Mouse (Mus musculus): Measurements from ENCODE around the gene Olfr263. TPM values are rescaled to one million over a fixed set of nuclear protein-coding genes. Genes with fewer than 3 reads are reported as not detected.

The Olfr263 gene
- total and polyA plus RNA-seq, 2 experiments from 2014 or later = not detected

DNA sequence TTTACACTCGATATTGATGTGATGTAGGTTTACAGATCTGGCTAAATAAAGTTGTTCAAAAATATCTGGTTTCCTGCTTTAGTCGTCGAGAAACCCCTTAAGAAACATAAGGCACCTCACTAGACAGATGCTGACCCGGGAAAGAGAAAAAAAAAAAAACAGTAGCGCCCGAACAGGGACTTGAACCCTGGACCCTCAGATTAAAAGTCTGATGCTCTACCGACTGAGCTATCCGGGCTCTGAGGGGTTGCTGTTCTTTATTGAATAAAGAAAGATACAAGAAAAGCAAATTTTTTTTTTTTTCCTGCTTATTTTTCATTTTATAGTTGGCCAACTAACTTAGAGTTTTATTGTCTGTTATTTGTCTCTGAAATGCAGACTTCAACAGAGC lies 38.5 kb downstream of the Olfr263 start:
- ATAC-seq (ENCODE audit: insufficient read depth, low read depth) (peak; percentile 37; the same call in 1 of the 2 replicates), DNase-seq (ENCODE audit: low spot score) (no peak)
- Histone ChIP-seq H3K4me3 (ENCODE audit: low read depth, low read length) (peak overlapping the region; percentile 64), H3K9ac (replicated peaks; ENCODE audit: low read depth, low read length) (peak overlapping the region; percentile 50; the same call in 1 of the 2 replicates), H3K4me2 (ENCODE audit: low read depth, low read length) (peak overlapping the region; percentile 84), H3K9me3 (replicated peaks; ENCODE audit: control insufficient read depth, low read length) (no peaks in the 10 kb centered on the region), H3K4me1 (ENCODE audit: control insufficient read depth, insufficient read depth) (peaks cover 5% of the 10 kb centered on the region), H3K27me3 (ENCODE audit: control insufficient read depth, insufficient read depth, low read length) (no peaks in the 10 kb centered on the region), H3K36me3 (replicated peaks; ENCODE audit: control insufficient read depth, insufficient read depth, low read length) (no peaks in the 10 kb centered on the region), H3K27ac (ENCODE audit: low read depth) (peak overlapping the region; percentile 43; the same call in 1 of the 2 replicates)
- TF ChIP-seq EP300 (IDR thresholded peaks at IDR 0.05; ENCODE audit: low read depth) (no peak), CTCF (IDR thresholded peaks at IDR 0.05; ENCODE audit: low read depth) (no peak)
- WGBS = 0% methylated on average over 8 of the region's 8 CpGs

GRCm38 (mm10) chr13:21168371-21169011 lies 39.1 kb downstream of the Olfr263 start:
- Histone ChIP-seq H3K27ac (ENCODE audit: low read depth) (peak overlapping the region; percentile 43), H3K4me3 (ENCODE audit: low read depth, low read length) (peak overlapping the region; percentile 64), H3K9ac (replicated peaks; ENCODE audit: low read depth, low read length) (peak overlapping the region; percentile 50), H3K27me3 (ENCODE audit: control insufficient read depth, insufficient read depth, low read length) (no peaks in the 10 kb centered on the region), H3K9me3 (replicated peaks; ENCODE audit: control insufficient read depth, low read length) (no peaks in the 10 kb centered on the region), H3K4me1 (ENCODE audit: control insufficient read depth, insufficient read depth) (peaks cover 7% of the 10 kb centered on the region), H3K36me3 (replicated peaks; ENCODE audit: control insufficient read depth, insufficient read depth, low read length) (no peaks in the 10 kb centered on the region), H3K4me2 (ENCODE audit: low read depth, low read length) (peak overlapping the region; percentile 84)
- no peak for ATAC-seq (ENCODE audit: insufficient read depth, low read depth)
- under 1% methylated on average over 16 of the region's 16 CpGs for WGBS
- DNase-seq (ENCODE audit: low spot score) = peak; percentile 43
- TF ChIP-seq CTCF (IDR thresholded peaks at IDR 0.05; ENCODE audit: low read depth) (no peak), EP300 (IDR thresholded peaks at IDR 0.05; ENCODE audit: low read depth) (no peak)

DNA sequence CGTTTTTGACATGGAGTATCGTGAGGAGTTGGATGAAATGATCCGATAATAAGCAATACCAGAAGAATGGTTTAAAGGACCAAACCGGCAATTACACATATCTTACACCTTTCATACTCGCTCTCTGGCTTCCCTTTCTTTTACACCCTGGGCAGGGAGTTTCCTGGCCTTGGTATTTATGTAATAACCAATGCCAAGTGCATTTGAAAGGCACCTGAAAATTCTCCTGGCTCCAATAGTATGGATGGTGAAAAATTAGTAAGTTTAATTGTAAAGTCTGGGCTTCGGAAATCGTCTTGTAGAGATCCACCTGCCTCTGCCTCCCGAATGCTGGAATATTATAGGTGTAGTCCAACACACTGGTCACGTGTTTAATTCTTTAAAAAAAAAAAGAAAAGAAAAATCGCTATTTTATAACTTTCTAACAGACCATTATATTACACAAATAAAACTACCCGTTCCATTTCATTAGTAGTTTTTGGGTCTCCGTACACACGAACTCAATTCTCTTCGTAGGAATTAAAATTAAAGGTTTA lies 39.8 kb downstream of the Olfr263 start:
- Histone ChIP-seq H3K4me3 (ENCODE audit: low read depth, low read length) (peak overlapping the region; percentile 64), H3K9me3 (replicated peaks; ENCODE audit: control insufficient read depth, low read length) (no peaks in the 10 kb centered on the region), H3K4me2 (ENCODE audit: low read depth, low read length) (peak overlapping the region; percentile 84), H3K27ac (ENCODE audit: low read depth) (peak overlapping the region; percentile 43; the same call in 1 of the 2 replicates), H3K9ac (replicated peaks; ENCODE audit: low read depth, low read length) (peak overlapping the region; percentile 50), H3K27me3 (ENCODE audit: control insufficient read depth, insufficient read depth, low read length) (no peaks in the 10 kb centered on the region), H3K36me3 (replicated peaks; ENCODE audit: control insufficient read depth, insufficient read depth, low read length) (no peaks in the 10 kb centered on the region), H3K4me1 (ENCODE audit: control insufficient read depth, insufficient read depth) (peaks cover 7% of the 10 kb centered on the region)
- DNase-seq (ENCODE audit: low spot score) = no peak
- under 1% methylated on average over 14 of the region's 14 CpGs for WGBS
- TF ChIP-seq CTCF (IDR thresholded peaks at IDR 0.05; ENCODE audit: low read depth) (no peak), EP300 (IDR thresholded peaks at IDR 0.05; ENCODE audit: low read depth) (no peak)
- no peak for ATAC-seq (ENCODE audit: insufficient read depth, low read depth)

GRCm38 (mm10) chr13:21169657-21170430 lies 40.4 kb downstream of the Olfr263 start:
- Histone ChIP-seq H3K9ac (replicated peaks; ENCODE audit: low read depth, low read length) (no peak overlapping the region), H3K27ac (ENCODE audit: low read depth) (peak overlapping the region; percentile 69; the same call in 1 of the 2 replicates), H3K4me1 (ENCODE audit: control insufficient read depth, insufficient read depth) (peaks cover 7% of the 10 kb centered on the region), H3K36me3 (replicated peaks; ENCODE audit: control insufficient read depth, insufficient read depth, low read length) (no peaks in the 10 kb centered on the region), H3K27me3 (ENCODE audit: control insufficient read depth, insufficient read depth, low read length) (no peaks in the 10 kb centered on the region), H3K4me2 (ENCODE audit: low read depth, low read length) (peak overlapping the region; percentile 84), H3K4me3 (ENCODE audit: low read depth, low read length) (peak overlapping the region; percentile 64), H3K9me3 (replicated peaks; ENCODE audit: control insufficient read depth, low read length) (no peaks in the 10 kb centered on the region)
- peak; percentile 63 for DNase-seq (ENCODE audit: low spot score)
- ATAC-seq (ENCODE audit: insufficient read depth, low read depth) = peak; percentile 71
- TF ChIP-seq CTCF (IDR thresholded peaks at IDR 0.05; ENCODE audit: low read depth) (no peak), EP300 (IDR thresholded peaks at IDR 0.05; ENCODE audit: low read depth) (no peak)
- 2% methylated on average over 39 of the region's 39 CpGs for WGBS

DNA sequence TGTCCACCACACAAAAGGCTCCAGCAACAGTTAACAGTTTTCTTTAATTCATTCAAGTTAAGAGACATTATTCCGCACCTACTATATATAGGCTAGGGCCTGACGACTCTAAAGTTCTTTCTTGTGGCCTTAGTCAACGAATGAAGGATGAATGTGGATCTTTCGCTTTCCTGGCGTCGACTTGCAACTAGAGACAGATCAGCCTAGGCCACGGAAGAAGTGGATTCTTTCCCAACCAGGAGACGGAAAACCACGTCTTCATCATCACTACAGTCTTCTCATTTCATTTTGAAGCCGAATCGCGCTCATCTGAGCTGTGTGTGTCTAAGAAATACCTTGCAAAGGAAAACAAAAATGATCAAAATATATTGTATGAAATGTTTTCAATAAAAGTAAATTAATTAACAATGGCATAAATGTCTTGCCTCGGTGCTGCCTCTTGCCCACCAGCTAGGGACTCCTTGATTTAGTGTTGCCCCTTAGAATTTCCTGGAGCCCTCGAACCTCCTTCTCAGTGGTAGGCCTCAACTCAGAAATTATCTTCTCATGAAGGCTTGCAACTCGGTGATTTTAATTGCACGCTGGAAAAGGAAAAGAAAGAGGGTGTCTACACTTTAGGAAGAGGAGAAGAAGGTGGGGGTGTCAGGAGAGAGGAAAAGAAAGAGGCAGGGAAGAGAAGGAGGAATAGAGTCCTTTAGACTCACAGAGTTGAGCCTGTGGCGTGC lies 41.2 kb downstream of the Olfr263 start:
- H3K4me1 ChIP-seq (ENCODE audit: control insufficient read depth, insufficient read depth) = peaks cover 7% of the 10 kb centered on the region
- ATAC-seq (ENCODE audit: insufficient read depth, low read depth) = no peak
- H3K36me3 ChIP-seq (replicated peaks; ENCODE audit: control insufficient read depth, insufficient read depth, low read length) = no peaks in the 10 kb centered on the region
- no peak for DNase-seq (ENCODE audit: low spot score)
- WGBS = 68% methylated on average over 17 of the region's 17 CpGs
- TF ChIP-seq CTCF (IDR thresholded peaks at IDR 0.05; ENCODE audit: low read depth) (no peak), EP300 (IDR thresholded peaks at IDR 0.05; ENCODE audit: low read depth) (no peak)
- no peak overlapping the region for H3K27ac ChIP-seq (ENCODE audit: low read depth)
- no peaks in the 10 kb centered on the region for H3K27me3 ChIP-seq (ENCODE audit: control insufficient read depth, insufficient read depth, low read length)
- peak overlapping the region; percentile 76 for H3K4me2 ChIP-seq (ENCODE audit: low read depth, low read length)
- H3K9me3 ChIP-seq (replicated peaks; ENCODE audit: control insufficient read depth, low read length) = no peaks in the 10 kb centered on the region
- H3K4me3 ChIP-seq (ENCODE audit: low read depth, low read length) = no peak overlapping the region
- H3K9ac ChIP-seq (replicated peaks; ENCODE audit: low read depth, low read length) = no peak overlapping the region

All from heart, postnatal 0 days (tissue).